Mouse (Mus musculus): Measurements from ENCODE around the gene Prr29. TPM values are rescaled to one million over a fixed set of nuclear protein-coding genes. Genes with fewer than 3 reads are reported as not detected.
"Not testable (repeated sequence)": the region's sequence is repeated elsewhere in the genome, so short reads cannot be mapped to it uniquely, and the experiment has no call there.

Gene Prr29
- polyA plus RNA-seq, 1 experiment, result not detected

- Histone ChIP-seq H3K4me1 (ENCODE audit: control insufficient read depth, insufficient read depth, low read length) (no peaks in the 10 kb centered on the region), H3K27ac (ENCODE audit: insufficient read depth, low read length) (no peak overlapping the region), H3K4me3 (ENCODE audit: insufficient read depth, low read length) (no peak overlapping the region)
- TF ChIP-seq POLR2A (IDR thresholded peaks at IDR 0.05; ENCODE audit: low read depth, low read length), result no peak
- TF ChIP-seq CTCF (IDR thresholded peaks at IDR 0.05; ENCODE audit: borderline replicate concordance, insufficient read depth, low read length), result no peak
Measured at GRCm38 (mm10) chr11:106392597-106393330, 27.5 kb downstream of the Prr29 start.

GRCm38 (mm10) chr11:106393331-106393616 is 28.0 kb downstream of the Prr29 start:
- no peak overlapping the region for H3K4me3 ChIP-seq (ENCODE audit: insufficient read depth, low read length)
- no peak overlapping the region for H3K27ac ChIP-seq (ENCODE audit: insufficient read depth, low read length)
- H3K4me1 ChIP-seq (ENCODE audit: control insufficient read depth, insufficient read depth, low read length), result no peaks in the 10 kb centered on the region
- TF ChIP-seq CTCF (IDR thresholded peaks at IDR 0.05; ENCODE audit: borderline replicate concordance, insufficient read depth, low read length), result no peak
- no peak for TF ChIP-seq POLR2A (IDR thresholded peaks at IDR 0.05; ENCODE audit: low read depth, low read length)

GRCm38 (mm10) chr11:106394055-106394454 is 28.8 kb downstream of the Prr29 start:
- H3K27ac ChIP-seq (ENCODE audit: insufficient read depth, low read length); H3K4me3 ChIP-seq (ENCODE audit: insufficient read depth, low read length); H3K4me1 ChIP-seq (ENCODE audit: control insufficient read depth, insufficient read depth, low read length): not testable (repeated sequence)

GRCm38 (mm10) chr11:106397656-106398055 is 32.4 kb downstream of the Prr29 start:
- H3K4me3 ChIP-seq (ENCODE audit: insufficient read depth, low read length), result no peak overlapping the region
- no peak overlapping the region for H3K27ac ChIP-seq (ENCODE audit: insufficient read depth, low read length)
- TF ChIP-seq CTCF (IDR thresholded peaks at IDR 0.05; ENCODE audit: borderline replicate concordance, insufficient read depth, low read length) (no peak), POLR2A (IDR thresholded peaks at IDR 0.05; ENCODE audit: low read depth, low read length) (no peak)
- no peaks in the 10 kb centered on the region for H3K4me1 ChIP-seq (ENCODE audit: control insufficient read depth, insufficient read depth, low read length)

GRCm38 (mm10) chr11:106398481-106398880 is 33.2 kb downstream of the Prr29 start:
- Histone ChIP-seq H3K4me1 (ENCODE audit: control insufficient read depth, insufficient read depth, low read length) (no peaks in the 10 kb centered on the region), H3K4me3 (ENCODE audit: insufficient read depth, low read length) (no peak overlapping the region), H3K27ac (ENCODE audit: insufficient read depth, low read length) (no peak overlapping the region)
- no peak for TF ChIP-seq CTCF (IDR thresholded peaks at IDR 0.05; ENCODE audit: borderline replicate concordance, insufficient read depth, low read length)
- no peak for TF ChIP-seq POLR2A (IDR thresholded peaks at IDR 0.05; ENCODE audit: low read depth, low read length)

GRCm38 (mm10) chr11:106410011-106410410 is 44.7 kb downstream of the Prr29 start:
- TF ChIP-seq POLR2A (IDR thresholded peaks at IDR 0.05; ENCODE audit: low read depth, low read length) (no peak), CTCF (IDR thresholded peaks at IDR 0.05; ENCODE audit: borderline replicate concordance, insufficient read depth, low read length) (no peak)
- no peak overlapping the region for H3K27ac ChIP-seq (ENCODE audit: insufficient read depth, low read length)
- H3K4me1 ChIP-seq (ENCODE audit: control insufficient read depth, insufficient read depth, low read length), result no peaks in the 10 kb centered on the region; the same call in 1 of the 2 replicates
- H3K4me3 ChIP-seq (ENCODE audit: insufficient read depth, low read length), result no peak overlapping the region

- Histone ChIP-seq H3K27ac (ENCODE audit: insufficient read depth, low read length) (no peak overlapping the region; the same call in 1 of the 2 replicates), H3K4me3 (ENCODE audit: insufficient read depth, low read length) (no peak overlapping the region), H3K4me1 (ENCODE audit: control insufficient read depth, insufficient read depth, low read length) (no peaks in the 10 kb centered on the region; the same call in 1 of the 2 replicates)
- TF ChIP-seq POLR2A (IDR thresholded peaks at IDR 0.05; ENCODE audit: low read depth, low read length) (no peak), CTCF (IDR thresholded peaks at IDR 0.05; ENCODE audit: borderline replicate concordance, insufficient read depth, low read length) (no peak)
Measured at GRCm38 (mm10) chr11:106410507-106410906, 45.2 kb downstream of the Prr29 start.

- TF ChIP-seq POLR2A (IDR thresholded peaks at IDR 0.05; ENCODE audit: low read depth, low read length) (no peak), CTCF (IDR thresholded peaks at IDR 0.05; ENCODE audit: borderline replicate concordance, insufficient read depth, low read length) (no peak)
Measured at GRCm38 (mm10) chr11:106411157-106411556, 45.9 kb downstream of the Prr29 start.

GRCm38 (mm10) chr11:106412641-106413360 is 47.5 kb downstream of the Prr29 start:
- Histone ChIP-seq H3K4me1 (ENCODE audit: control insufficient read depth, insufficient read depth, low read length) (no peaks in the 10 kb centered on the region; the same call in 1 of the 2 replicates), H3K4me3 (ENCODE audit: insufficient read depth, low read length) (no peak overlapping the region), H3K27ac (ENCODE audit: insufficient read depth, low read length) (no peak overlapping the region)
- TF ChIP-seq POLR2A (IDR thresholded peaks at IDR 0.05; ENCODE audit: low read depth, low read length) (no peak), CTCF (IDR thresholded peaks at IDR 0.05; ENCODE audit: borderline replicate concordance, insufficient read depth, low read length) (no peak)

More at GRCm38 (mm10) chr11:106411157-106411556, 45.9 kb downstream of the Prr29 start:
- Histone ChIP-seq H3K4me1 (ENCODE audit: control insufficient read depth, insufficient read depth, low read length) (no peaks in the 10 kb centered on the region; the same call in 1 of the 2 replicates), H3K27ac (ENCODE audit: insufficient read depth, low read length) (no peak overlapping the region), H3K4me3 (ENCODE audit: insufficient read depth, low read length) (no peak overlapping the region)

- no peak overlapping the region for H3K27ac ChIP-seq (ENCODE audit: insufficient read depth, low read length)
- H3K4me1 ChIP-seq (ENCODE audit: control insufficient read depth, insufficient read depth, low read length), result no peaks in the 10 kb centered on the region
- TF ChIP-seq POLR2A (IDR thresholded peaks at IDR 0.05; ENCODE audit: low read depth, low read length) (no peak), CTCF (IDR thresholded peaks at IDR 0.05; ENCODE audit: borderline replicate concordance, insufficient read depth, low read length) (no peak)
- no peak overlapping the region for H3K4me3 ChIP-seq (ENCODE audit: insufficient read depth, low read length)
Measured at GRCm38 (mm10) chr11:106416331-106416730, 51.1 kb downstream of the Prr29 start.
